Mouse (Mus musculus) E14TG2a.4 (cell line): ENCODE measurements around the gene Ankle2.

ENCODE experiments used
- CTCF ChIP-seq: conservative IDR thresholded peaks from 2 replicates; pipeline ENCODE4 v1.5.1; 2014; ENCODE audit warnings: low read length
- NANOG ChIP-seq: IDR thresholded peaks from 2 replicates; pipeline ENCODE4 v1.6.1; 2014; ENCODE audit warnings: borderline replicate concordance, low read length, mixed read lengths
- POU5F1 ChIP-seq: IDR thresholded peaks from 2 replicates; pipeline ENCODE4 v1.6.1; 2014; ENCODE audit warnings: low read length, borderline replicate concordance

GRCm38 (mm10) chr5:110296637-110297036 lies 65.8 kb downstream of the Ankle2 start:
- TF ChIP-seq CTCF = no peak
- no peak for TF ChIP-seq NANOG
- no peak for TF ChIP-seq POU5F1
